Mouse (Mus musculus) ES-Bruce4 (cell line): ENCODE results near the gene Ptgr1. TPM values are rescaled to one million over a fixed set of nuclear protein-coding genes. Genes with fewer than 3 reads are reported as not detected.
A peak's percentile ranks its signal among the peaks of the same experiment; 100 is the strongest.

Experiments used
- H3K27ac ChIP-seq: 2 replicates; pipeline ENCODE4 v1.5.1; 2012; ENCODE audit warnings: low read length, inconsistent platforms; ENCODE audit not compliant: insufficient read depth
- H3K27me3 ChIP-seq: 2 replicates; pipeline ENCODE4 v1.6.1; 2012; ENCODE audit warnings: mild to moderate bottlenecking, low read length, inconsistent platforms; ENCODE audit not compliant: control insufficient read depth, poor library complexity, insufficient read depth, severe bottlenecking
- H3K36me3 ChIP-seq: 2 replicates; pipeline ENCODE4 v1.6.1; 2012; ENCODE audit warnings: inconsistent platforms, mild to moderate bottlenecking, low read length, moderate library complexity; ENCODE audit not compliant: control insufficient read depth, poor library complexity, insufficient read depth, severe bottlenecking
- H3K4me1 ChIP-seq: one replicate; pipeline ENCODE4 v1.8.1; 2011; ENCODE audit warnings: low read length; ENCODE audit not compliant: control insufficient read depth, insufficient read depth
- H3K4me3 ChIP-seq: 2 replicates; pipeline ENCODE4 v1.5.1; 2011; ENCODE audit warnings: low read depth, mild to moderate bottlenecking, low read length
- H3K9ac ChIP-seq: 2 replicates; pipeline ENCODE4 v1.6.1; 2012; ENCODE audit warnings: low read depth, mild to moderate bottlenecking, inconsistent platforms; ENCODE audit not compliant: poor library complexity, severe bottlenecking
- H3K9me3 ChIP-seq: replicated peaks from 2 replicates; pipeline ENCODE4 v1.6.1; 2012; ENCODE audit warnings: mild to moderate bottlenecking, low read length, inconsistent platforms; ENCODE audit not compliant: control insufficient read depth, poor library complexity, insufficient read depth, severe bottlenecking
- CTCF ChIP-seq: IDR thresholded peaks from one replicate; pipeline ENCODE4 v1.8.1; 2011; ENCODE audit warnings: low read depth, low read length
- EP300 ChIP-seq: IDR thresholded peaks from 2 replicates; pipeline ENCODE4 v1.6.1; 2011; ENCODE audit warnings: low read depth, low read length; ENCODE audit not compliant: insufficient read depth
- POLR2A ChIP-seq: IDR thresholded peaks from one replicate; pipeline ENCODE4 v1.8.1; 2011; ENCODE audit warnings: low read length; ENCODE audit not compliant: insufficient read depth
- polyA plus RNA-seq: library from polyadenylated mRNA; stranded (reverse); fragments of >200 nt; gene quantifications from 2 replicates; pipeline ENCODE4 v1.2.4, GENCODE M21; 2011; ENCODE audit warnings: low read depth; ENCODE audit not compliant: missing spikeins, insufficient read depth, insufficient read length

Ptgr1 gene
- polyA plus RNA-seq, 1 experiment, result 17.9 TPM

DNA sequence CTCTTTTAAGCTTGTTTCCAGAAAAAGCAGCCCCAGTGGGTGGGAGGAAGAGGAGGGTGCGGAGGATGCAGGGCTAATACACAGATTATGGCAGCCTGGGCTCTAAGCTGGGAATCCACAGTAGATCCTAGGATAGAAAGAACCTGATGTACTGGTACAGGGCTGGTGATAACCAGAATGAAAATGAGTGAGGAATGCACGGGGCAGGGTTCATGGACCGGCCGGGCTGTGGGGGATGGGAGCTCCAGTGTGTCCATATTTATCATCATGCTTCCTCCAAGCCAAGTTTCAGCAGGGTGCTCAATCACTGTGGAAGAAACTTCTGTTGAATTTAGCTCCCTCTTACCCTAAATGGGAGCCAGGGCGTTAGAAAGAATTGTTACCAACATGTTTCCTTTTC lies 10.2 kb upstream of the Ptgr1 start:
- peaks cover 3% of the 10 kb centered on the region for H3K4me1 ChIP-seq
- no peaks in the 10 kb centered on the region for H3K27me3 ChIP-seq
- no peaks in the 10 kb centered on the region for H3K36me3 ChIP-seq
- TF ChIP-seq EP300, result no peak
- H3K4me3 ChIP-seq, result no peak overlapping the region
- H3K9ac ChIP-seq, result no peak overlapping the region
- H3K27ac ChIP-seq, result no peak overlapping the region
- no peaks in the 10 kb centered on the region for H3K9me3 ChIP-seq

DNA sequence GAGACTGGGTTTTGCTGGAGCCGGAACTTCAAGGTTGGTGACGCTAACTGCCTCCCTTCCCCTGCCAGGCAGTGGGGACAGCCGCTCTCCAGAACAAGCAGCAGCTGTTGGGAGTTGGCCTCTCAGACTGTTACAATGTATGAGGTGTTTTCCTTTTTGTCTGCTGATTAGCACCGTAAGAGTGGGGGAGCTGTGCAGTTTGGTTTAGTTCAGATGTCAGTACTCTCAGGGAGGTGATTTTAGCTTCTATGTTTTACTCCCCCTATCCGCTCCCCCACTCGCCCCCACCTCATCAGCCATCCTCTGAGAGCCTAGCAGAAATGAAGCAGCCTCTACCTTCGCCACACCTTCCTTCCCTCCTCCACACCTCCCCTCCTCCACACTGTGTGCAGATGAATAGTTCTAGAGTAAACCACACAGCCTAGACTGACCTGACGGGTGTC lies 8.4 kb upstream of the Ptgr1 start:
- Histone ChIP-seq H3K9ac (no peak overlapping the region), H3K36me3 (no peaks in the 10 kb centered on the region), H3K4me1 (peaks cover 3% of the 10 kb centered on the region), H3K27ac (no peak overlapping the region), H3K4me3 (no peak overlapping the region), H3K9me3 (no peaks in the 10 kb centered on the region), H3K27me3 (no peaks in the 10 kb centered on the region)
- TF ChIP-seq EP300 (0 out of 2 replicates have a peak, but pooled peaks have one; percentile 11), CTCF (no peak)

DNA sequence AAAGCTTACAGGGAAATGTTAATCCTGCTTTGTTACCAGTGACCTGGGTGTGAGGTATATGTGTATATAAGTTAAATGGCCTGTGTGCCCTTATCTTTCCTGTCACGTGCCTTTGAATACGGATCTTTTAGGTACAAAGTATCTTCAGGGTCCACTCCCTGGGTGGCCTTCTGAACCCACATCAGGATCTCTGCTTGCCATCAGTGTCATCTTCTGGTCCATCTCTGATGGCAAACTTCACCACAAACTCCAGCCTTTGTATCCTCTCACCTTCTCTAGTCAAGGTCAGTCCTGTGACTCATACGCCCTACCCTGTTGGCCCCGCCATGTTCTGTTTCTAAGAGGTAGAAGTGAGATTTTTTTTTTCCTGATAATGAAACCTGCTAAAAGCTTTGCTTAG lies 7.8 kb upstream of the Ptgr1 start, which contains the start of gene Dnajc25:
TSS of gene Dnajc25 (plus strand) at position 301 of the 400 bp plus-strand sequence.
- Histone ChIP-seq H3K27me3 (no peaks in the 10 kb centered on the region), H3K9me3 (no peaks in the 10 kb centered on the region), H3K9ac (no peak within 1 kb of the TSS), H3K4me3 (no peak within 1 kb of the TSS), H3K27ac (no peak within 1 kb of the TSS), H3K36me3 (no peaks in the 10 kb centered on the region), H3K4me1 (peaks cover 3% of the 10 kb centered on the region)
- TF ChIP-seq EP300 (no peak), POLR2A (no peak), CTCF (no peak)

DNA sequence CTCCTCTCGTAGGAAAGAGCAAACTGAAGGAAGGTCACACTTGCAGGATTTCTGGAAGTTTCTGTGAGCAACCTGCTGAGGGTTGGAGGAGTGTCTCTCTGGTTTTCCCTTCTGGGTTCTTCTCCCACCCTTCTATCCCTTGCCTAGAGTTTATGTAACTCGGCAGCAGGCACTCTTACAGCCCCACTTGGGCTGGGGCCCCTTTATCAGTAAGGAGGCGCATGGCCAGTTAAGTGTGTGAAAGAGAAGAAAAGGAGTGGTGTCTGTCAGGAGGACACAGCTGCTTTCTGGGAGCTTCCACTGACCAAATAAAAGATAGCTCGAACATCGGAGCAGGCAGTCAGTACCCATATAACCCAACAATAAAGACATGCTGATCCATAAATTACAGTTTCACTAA lies 5.3 kb upstream of the Ptgr1 start:
- no peaks in the 10 kb centered on the region for H3K27me3 ChIP-seq
- TF ChIP-seq EP300, result no peak
- TF ChIP-seq CTCF, result no peak
- no peak for TF ChIP-seq POLR2A
- no peak overlapping the region for H3K4me3 ChIP-seq
- H3K9me3 ChIP-seq, result no peaks in the 10 kb centered on the region
- peaks cover 4% of the 10 kb centered on the region for H3K4me1 ChIP-seq
- H3K27ac ChIP-seq, result no peak overlapping the region
- no peaks in the 10 kb centered on the region for H3K36me3 ChIP-seq
- no peak overlapping the region for H3K9ac ChIP-seq

DNA sequence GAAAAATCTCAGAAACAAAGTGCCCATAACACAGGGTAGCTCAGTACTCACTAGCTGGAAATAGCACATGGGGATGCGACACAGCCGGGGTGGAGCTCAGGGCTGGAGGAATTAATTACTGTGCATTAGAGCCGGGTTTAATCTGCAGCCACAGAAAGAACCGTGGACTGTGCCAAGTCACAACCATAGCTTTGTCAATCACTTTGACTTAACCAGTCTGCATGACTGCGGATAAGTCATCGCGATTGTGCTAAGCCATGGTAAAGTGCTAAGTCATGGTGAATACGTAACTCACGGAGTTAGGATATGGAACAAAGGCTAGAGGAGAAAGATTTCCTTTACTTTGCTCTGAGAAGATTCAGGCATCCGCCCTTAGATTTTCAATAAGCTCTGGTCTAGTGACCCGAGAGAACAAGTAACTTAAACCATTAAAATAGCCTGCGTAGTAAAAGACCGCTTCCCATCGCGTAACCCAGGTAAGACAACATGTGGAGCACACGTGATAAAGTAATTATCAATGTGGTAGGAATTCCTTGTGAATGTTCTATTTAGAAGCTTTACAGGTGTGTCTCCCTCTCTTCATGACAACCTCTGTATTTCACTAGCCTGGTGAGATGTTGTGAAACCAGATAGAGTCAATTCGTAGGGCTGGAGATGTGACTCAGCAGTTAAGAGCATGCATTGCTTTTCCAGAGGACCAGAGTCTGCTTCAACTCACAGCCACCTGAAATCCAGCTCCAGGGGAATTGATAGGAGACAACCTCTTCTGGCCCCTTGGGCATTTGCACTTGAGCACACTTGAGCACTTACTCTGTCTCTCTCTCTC lies 3.9 kb upstream of the Ptgr1 start:
- no peak overlapping the region for H3K4me3 ChIP-seq
- H3K27ac ChIP-seq, result no peak overlapping the region
- TF ChIP-seq POLR2A (no peak), CTCF (no peak), EP300 (no peak)
- no peaks in the 10 kb centered on the region for H3K36me3 ChIP-seq
- H3K9me3 ChIP-seq, result no peaks in the 10 kb centered on the region
- H3K27me3 ChIP-seq, result no peaks in the 10 kb centered on the region
- peaks cover 4% of the 10 kb centered on the region for H3K4me1 ChIP-seq
- H3K9ac ChIP-seq, result no peak overlapping the region

DNA sequence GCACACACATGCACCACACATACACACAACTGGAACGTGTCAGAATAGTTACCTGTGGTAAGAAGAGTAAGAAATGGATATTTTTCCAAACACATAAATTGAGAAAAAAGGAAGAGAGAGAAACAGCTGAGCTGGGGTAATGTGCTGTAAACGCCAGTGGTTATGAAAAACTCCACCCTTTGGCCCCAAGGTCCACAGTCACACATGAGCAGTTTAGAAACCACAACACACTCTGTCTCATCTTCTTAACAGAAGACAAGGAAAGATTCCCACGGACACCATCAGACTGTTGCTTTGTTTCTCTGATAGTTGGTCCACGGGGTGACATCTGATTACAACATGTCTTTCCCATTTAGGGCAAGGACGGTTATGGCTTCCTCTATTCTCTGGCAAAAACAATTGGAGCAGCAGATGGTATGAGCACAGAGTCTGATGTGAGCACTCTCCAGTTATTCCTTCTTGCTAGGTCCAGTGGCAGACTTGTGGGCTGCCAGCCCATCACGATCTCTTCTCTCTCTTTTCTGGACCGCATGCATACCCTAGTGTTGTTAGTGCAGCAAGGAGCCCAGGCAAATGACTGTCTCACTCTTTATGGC lies 2.5 kb upstream of the Ptgr1 start:
- Histone ChIP-seq H3K4me1 (peaks cover 1% of the 10 kb centered on the region), H3K27me3 (no peaks in the 10 kb centered on the region), H3K27ac (no peak overlapping the region), H3K36me3 (no peaks in the 10 kb centered on the region), H3K9me3 (no peaks in the 10 kb centered on the region), H3K9ac (no peak overlapping the region), H3K4me3 (no peak overlapping the region)
- TF ChIP-seq CTCF (no peak), EP300 (no peak), POLR2A (no peak)
